Mouse (Mus musculus) kidney, embryonic 16.5 days (tissue): ENCODE data around the gene Maml2. TPM values are rescaled to one million over a fixed set of nuclear protein-coding genes. Genes with fewer than 3 reads are reported as not detected.

Source experiments
- ATAC-seq: fragments of 200-750 bp; cut with Nextera tagmentation; 2 replicates; pipeline ENCODE4 v1.8.0; 2017; ENCODE audit warnings: moderate TSS enrichment; ENCODE audit not compliant: low FRiP score, low TSS enrichment
- H3K27ac ChIP-seq: fragments of 300-500 bp; sonication (generic); 2 replicates; pipeline ENCODE4 v1.5.1; 2014; ENCODE audit warnings: low read length
- H3K27me3 ChIP-seq: fragments of 300-500 bp; sonication (generic); 2 replicates; pipeline ENCODE4 v1.6.1; 2014; ENCODE audit warnings: low read length, control low read depth, mixed read lengths; ENCODE audit not compliant: insufficient read depth
- H3K36me3 ChIP-seq: fragments of 300-500 bp; sonication (generic); 2 replicates; pipeline ENCODE4 v1.6.1; 2014; ENCODE audit warnings: low read length, control low read depth, mixed read lengths; ENCODE audit not compliant: insufficient read depth
- H3K4me1 ChIP-seq: fragments of 300-500 bp; sonication (generic); 2 replicates; pipeline ENCODE4 v1.6.1; 2014; ENCODE audit warnings: low read length, control low read depth, mixed read lengths; ENCODE audit not compliant: insufficient read depth
- H3K4me2 ChIP-seq: fragments of 300-500 bp; sonication (generic); replicated peaks from 2 replicates; pipeline ENCODE4 v1.6.1; 2014; ENCODE audit warnings: low read depth, low read length
- H3K4me3 ChIP-seq: fragments of 300-500 bp; sonication (generic); 2 replicates; pipeline ENCODE4 v1.5.1; 2014; ENCODE audit warnings: mild to moderate bottlenecking, low read length
- H3K9ac ChIP-seq: fragments of 300-500 bp; sonication (generic); replicated peaks from 2 replicates; pipeline ENCODE4 v1.6.1; 2014; ENCODE audit warnings: low read length
- H3K9me3 ChIP-seq: fragments of 300-500 bp; sonication (generic); 2 replicates; pipeline ENCODE4 v1.6.1; 2016; ENCODE audit warnings: low read length, control low read depth
- WGBS: fragments of 180-500 bp; shearing (Covaris S2); extraction: QIAGEN DNeasy Blood & Tissue Kit; methylation state at CpG from one replicate; pipeline ENCODE4 v1.1.7; 2014; 5-methylcytosine and 5-hydroxymethylcytosine counted together
- polyA plus RNA-seq: library from polyadenylated mRNA; unstranded; fragments of >200 nt; fragmentation: Nextera tagmentation; extraction: Ambion mirVana; gene quantifications from 2 replicates; pipeline ENCODE4 v1.2.1, GENCODE M21; 2015

Gene Maml2
- polyA plus RNA-seq, 1 experiment from 2014 or later: 10.0 TPM

DNA sequence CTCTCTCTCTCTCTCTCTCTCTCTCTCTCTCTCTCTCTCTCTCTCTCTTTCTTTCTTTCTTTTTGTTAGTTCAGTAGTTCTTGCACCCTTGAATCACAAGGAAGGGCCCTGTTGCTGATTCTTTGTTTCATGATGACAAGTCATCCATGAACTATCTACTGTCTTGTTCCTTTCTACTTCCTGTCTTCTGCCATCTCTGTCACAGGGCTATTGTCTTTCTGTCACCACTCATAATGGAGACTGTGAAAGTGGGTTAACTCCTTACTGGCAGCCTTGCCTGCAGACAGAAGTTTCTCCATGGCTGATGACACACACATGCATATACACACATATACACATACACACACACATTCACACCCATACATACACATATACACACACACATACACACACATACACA lies 216.7 kb downstream of the Maml2 start:
- ATAC-seq: no peak
- Histone ChIP-seq H3K9ac (no peak overlapping the region), H3K36me3 (no peaks in the 10 kb centered on the region), H3K4me2 (no peak overlapping the region), H3K27ac (no peak overlapping the region), H3K27me3 (no peaks in the 10 kb centered on the region), H3K4me3 (no peak overlapping the region), H3K4me1 (peaks cover 36% of the 10 kb centered on the region; the same call in 1 of the 2 replicates), H3K9me3 (no peaks in the 10 kb centered on the region)

DNA sequence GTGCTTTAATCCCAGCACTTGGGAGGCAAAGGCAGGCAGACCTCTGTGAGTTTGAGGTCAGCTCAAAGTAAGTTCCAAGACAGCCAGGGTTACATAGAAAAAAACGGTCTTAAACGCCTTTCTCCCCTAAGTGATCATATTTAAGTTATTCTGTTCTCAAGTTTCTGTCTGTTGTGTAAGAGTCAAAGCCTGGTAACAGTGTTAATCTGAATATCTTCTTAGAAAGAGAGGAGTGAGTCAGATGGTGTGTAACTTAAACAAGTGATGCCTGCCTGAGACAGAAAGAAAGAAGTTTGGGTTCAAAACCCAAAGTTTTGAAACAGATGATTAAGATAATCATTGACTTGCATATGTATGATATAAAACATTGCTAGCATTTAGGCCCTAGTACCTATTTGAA lies 218.2 kb downstream of the Maml2 start:
- Histone ChIP-seq H3K9ac (no peak overlapping the region), H3K27me3 (no peaks in the 10 kb centered on the region), H3K9me3 (no peaks in the 10 kb centered on the region), H3K4me1 (peaks cover 29% of the 10 kb centered on the region; the same call in 1 of the 2 replicates), H3K36me3 (no peaks in the 10 kb centered on the region), H3K4me2 (no peak overlapping the region), H3K27ac (no peak overlapping the region), H3K4me3 (no peak overlapping the region)
- WGBS: 48% methylated on average over 2 of the region's 2 CpGs
- ATAC-seq: no peak

DNA sequence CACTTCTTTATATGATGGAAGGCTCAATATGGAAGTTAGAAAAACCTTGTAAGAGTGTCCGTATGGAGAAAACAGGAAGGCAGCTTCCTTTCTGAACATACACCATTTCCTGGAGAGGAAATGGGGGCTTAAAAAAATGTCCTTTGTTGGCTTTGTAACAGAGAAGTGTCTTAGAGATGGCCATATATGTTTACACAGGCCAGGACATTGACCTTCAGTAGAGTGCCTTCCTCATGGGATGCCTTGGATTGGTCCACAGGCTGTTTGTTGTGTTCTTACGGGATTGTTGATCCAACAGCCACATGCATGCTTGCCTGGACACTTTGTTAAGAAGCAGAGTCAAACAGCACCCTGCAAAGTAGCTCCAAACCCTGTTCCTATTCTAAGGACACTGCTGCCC lies 220.3 kb downstream of the Maml2 start:
- Histone ChIP-seq H3K4me2 (no peak overlapping the region), H3K9ac (no peak overlapping the region), H3K27me3 (no peaks in the 10 kb centered on the region), H3K36me3 (no peaks in the 10 kb centered on the region), H3K27ac (peak overlapping the region; percentile 41), H3K4me3 (no peak overlapping the region), H3K4me1 (peaks cover 24% of the 10 kb centered on the region; the same call in 1 of the 2 replicates), H3K9me3 (no peaks in the 10 kb centered on the region)
- ATAC-seq: peak; percentile 52
- WGBS: 43% methylated on average over 2 of the region's 2 CpGs

DNA sequence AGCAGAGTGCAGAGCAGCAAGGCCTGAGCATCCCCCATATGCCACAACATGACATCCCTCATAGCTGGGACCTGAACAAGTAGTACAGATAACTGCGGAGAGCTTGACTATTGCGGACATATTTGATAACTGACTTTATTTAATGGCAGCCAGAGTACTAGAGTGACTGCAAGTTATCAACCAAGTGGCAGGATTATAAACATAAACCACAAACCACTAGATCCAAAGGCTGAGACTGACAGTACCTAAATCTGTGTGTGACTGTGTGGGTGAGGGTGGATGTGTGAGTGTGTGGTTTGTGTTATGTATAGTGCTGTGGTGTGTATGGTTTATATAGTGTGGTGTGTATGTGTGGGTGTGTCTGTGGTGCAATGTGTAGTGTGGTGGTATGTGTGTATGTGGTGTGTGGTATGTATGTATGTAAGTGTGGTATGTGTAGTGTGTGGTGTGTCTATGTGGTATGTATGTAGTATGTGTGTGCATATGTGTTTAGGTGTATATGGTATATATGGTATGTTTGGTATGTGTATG lies 220.7 kb downstream of the Maml2 start:
- Histone ChIP-seq H3K4me2 (no peak overlapping the region), H3K36me3 (no peaks in the 10 kb centered on the region), H3K9me3 (no peaks in the 10 kb centered on the region), H3K4me3 (no peak overlapping the region), H3K27me3 (no peaks in the 10 kb centered on the region), H3K27ac (peak overlapping the region; percentile 24), H3K4me1 (peaks cover 21% of the 10 kb centered on the region; the same call in 1 of the 2 replicates), H3K9ac (no peak overlapping the region)
- WGBS: 88% methylated on average over 2 of the region's 2 CpGs
- ATAC-seq: no peak; the same call in 1 of the 2 replicates

DNA sequence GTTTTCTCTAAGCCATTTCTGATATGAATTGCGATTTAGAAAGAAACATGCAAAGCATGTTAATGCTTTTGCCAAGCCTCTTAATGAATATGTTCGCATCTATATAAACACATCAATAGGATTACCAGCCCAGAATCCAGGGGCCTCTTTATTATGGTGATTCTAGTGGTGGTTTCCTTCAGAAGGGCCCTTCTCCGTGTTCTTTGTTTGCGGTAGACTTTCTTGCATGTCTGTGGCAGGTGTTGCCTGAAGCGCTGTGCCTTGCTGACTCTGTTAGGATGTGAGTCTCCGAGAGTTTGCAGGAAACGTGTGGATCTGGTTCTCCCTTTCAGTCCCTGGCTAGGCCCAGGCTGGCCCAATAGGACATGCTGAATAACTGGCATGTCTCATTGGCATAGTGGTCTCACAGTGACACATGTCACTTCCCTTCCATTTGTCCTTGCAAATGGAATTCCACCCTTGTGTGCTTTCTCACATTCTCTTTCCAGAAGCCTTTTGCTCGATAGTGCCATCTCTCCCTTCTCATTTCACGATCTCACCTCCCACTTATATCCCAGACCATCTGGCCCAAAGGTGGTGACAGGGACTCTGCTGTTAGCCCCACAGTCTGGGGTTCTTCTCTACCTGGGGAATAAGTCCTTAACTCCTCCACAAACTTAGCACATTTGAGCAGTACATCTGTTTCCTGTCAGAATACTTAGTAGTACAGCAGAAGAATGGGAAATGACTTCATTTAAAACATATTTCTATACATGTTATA lies 224.5 kb downstream of the Maml2 start:
- H3K9ac ChIP-seq: no peak overlapping the region
- WGBS: 73% methylated on average over 9 of the region's 9 CpGs
- H3K9me3 ChIP-seq: no peaks in the 10 kb centered on the region
- peak overlapping the region; percentile 14; the same call in 1 of the 2 replicates for H3K27ac ChIP-seq
- no peak overlapping the region for H3K4me3 ChIP-seq
- ATAC-seq: no peak
- peaks cover 42% of the 10 kb centered on the region for H3K4me1 ChIP-seq
- H3K4me2 ChIP-seq: no peak overlapping the region
- no peaks in the 10 kb centered on the region for H3K36me3 ChIP-seq
- H3K27me3 ChIP-seq: no peaks in the 10 kb centered on the region

DNA sequence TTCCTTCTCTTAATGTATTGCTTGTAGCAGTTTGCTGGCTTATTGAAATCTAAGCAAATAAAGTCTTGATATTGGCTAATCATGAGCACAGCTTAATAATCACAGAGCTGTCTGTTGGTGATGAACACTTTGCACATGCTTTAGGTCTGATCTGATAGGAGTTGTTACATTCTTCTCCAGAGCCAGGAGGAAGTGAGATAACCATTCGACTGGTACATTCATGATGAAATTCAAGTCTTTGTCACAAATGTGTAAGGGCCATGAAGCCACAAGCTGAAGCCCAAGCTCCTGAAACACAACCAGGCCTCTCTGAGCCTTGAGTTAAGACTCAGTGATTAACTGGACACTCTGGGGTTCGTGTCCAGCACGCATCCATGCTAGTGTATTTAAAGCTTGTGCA lies 225.3 kb downstream of the Maml2 start:
- no peak overlapping the region for H3K4me2 ChIP-seq
- ATAC-seq: no peak
- no peaks in the 10 kb centered on the region for H3K9me3 ChIP-seq
- WGBS: 83% methylated on average over 3 of the region's 3 CpGs
- peaks cover 40% of the 10 kb centered on the region for H3K4me1 ChIP-seq
- H3K9ac ChIP-seq: no peak overlapping the region
- no peak overlapping the region for H3K4me3 ChIP-seq
- no peaks in the 10 kb centered on the region for H3K36me3 ChIP-seq
- peak overlapping the region; percentile 12; the same call in 1 of the 2 replicates for H3K27ac ChIP-seq
- no peaks in the 10 kb centered on the region for H3K27me3 ChIP-seq

DNA sequence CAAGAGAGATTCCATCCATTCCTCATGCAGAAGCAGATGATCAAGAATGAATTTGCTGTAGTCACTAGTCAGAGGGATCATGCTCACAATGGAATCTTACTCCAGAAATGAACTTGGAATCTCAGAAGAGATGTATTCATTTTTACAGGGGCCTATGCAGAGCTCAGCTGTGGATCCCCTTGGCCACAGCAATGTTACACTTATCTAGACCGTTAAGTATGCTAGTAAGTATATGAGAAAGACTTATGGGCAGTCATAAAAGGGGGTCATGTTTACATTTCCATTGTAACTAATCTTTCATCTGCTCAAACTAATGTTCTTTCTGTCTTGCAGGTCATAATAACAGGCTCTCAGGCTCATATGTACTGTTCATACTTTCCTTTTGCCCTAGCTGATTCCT lies 227.3 kb downstream of the Maml2 start:
- WGBS: 43% methylated on average over 1 of the region's 1 CpGs
- H3K27me3 ChIP-seq: no peaks in the 10 kb centered on the region

DNA sequence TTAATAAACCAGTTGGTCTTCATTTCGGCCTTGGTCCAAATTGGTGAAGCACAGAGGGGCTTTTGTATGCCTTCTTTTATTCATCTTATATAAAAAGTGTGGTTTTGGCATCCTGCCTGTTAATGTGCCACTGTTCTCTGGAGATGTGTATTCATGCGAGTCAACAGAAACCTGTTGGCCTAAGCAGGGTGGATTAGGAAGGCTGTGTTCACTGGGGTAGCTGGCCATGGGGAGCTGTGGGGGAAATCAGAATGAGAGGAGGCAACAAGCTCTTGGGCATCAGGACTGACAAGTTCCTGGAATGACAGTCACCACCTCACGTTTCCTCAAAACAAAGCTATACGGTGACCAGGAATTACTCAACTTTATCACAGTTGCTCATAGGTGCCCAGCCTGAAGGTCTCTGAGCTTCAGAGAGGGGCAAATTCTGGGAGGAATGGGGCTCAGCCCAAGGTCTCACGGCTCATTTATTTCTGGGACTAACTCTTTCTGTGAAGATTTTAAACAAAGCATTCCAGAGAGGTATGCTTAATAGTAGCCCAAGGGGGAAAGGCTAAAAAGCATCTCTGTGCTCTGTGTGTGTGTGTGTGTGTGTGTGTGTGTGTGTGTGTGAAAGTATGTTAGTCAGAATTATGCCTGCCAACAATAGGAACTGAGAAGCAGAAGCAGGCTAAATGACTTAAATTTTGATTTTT lies 228.0 kb downstream of the Maml2 start:
- peak; percentile 84 for ATAC-seq
- H3K4me3 ChIP-seq: no peak overlapping the region
- H3K36me3 ChIP-seq: no peaks in the 10 kb centered on the region
- H3K27me3 ChIP-seq: no peaks in the 10 kb centered on the region
- peaks cover 41% of the 10 kb centered on the region for H3K4me1 ChIP-seq
- H3K9me3 ChIP-seq: no peaks in the 10 kb centered on the region
- H3K9ac ChIP-seq: no peak overlapping the region; the same call in 1 of the 2 replicates
- 46% methylated on average over 5 of the region's 5 CpGs for WGBS
- H3K4me2 ChIP-seq: no peak overlapping the region
- H3K27ac ChIP-seq: peak overlapping the region; percentile 87

More for the DNA sequence above, 227.3 kb downstream of the Maml2 start:
- Histone ChIP-seq H3K36me3 (no peaks in the 10 kb centered on the region), H3K27ac (peak overlapping the region; percentile 87), H3K4me3 (no peak overlapping the region), H3K9me3 (no peaks in the 10 kb centered on the region), H3K4me2 (no peak overlapping the region), H3K9ac (no peak overlapping the region), H3K4me1 (peaks cover 39% of the 10 kb centered on the region)
- ATAC-seq: peak; percentile 62

DNA sequence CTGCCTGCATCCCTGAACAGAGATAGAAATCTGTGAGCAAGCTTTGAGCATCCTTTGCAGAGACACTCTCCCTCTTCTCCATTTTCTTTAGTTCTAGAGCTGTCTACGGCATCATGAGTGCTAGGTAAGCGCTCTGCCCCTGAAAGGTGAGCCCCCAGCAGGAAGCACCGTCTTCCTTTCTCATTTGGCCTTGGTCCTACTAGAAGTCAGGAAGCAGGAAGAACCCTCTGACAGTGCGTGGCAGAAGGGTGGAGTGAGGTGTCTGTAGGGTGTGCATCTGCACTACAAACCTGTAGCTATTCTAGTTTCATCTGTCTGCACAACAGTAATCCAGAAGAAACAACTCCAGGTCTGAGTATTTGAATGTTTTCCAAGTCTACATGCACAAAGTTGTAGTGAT lies 232.8 kb downstream of the Maml2 start:
- WGBS: 62% methylated on average over 4 of the region's 4 CpGs
- Histone ChIP-seq H3K4me2 (no peak overlapping the region), H3K9me3 (peaks cover 9% of the 10 kb centered on the region), H3K27me3 (no peaks in the 10 kb centered on the region), H3K4me1 (peaks cover 34% of the 10 kb centered on the region), H3K4me3 (no peak overlapping the region), H3K36me3 (0 out of 2 replicates have a peak, but pooled peaks cover 2% of the 10 kb centered on the region), H3K27ac (peak overlapping the region; percentile 36; the same call in 1 of the 2 replicates), H3K9ac (no peak overlapping the region; the same call in 1 of the 2 replicates)
- ATAC-seq: no peak
